Mouse (Mus musculus) liver, embryonic 14.5 days (tissue): ENCODE data around the gene Kdm2b.

Experiments used
- CTCF ChIP-seq: IDR thresholded peaks from 2 replicates; pipeline ENCODE4 v1.5.1; 2016; ENCODE audit warnings: antibody characterized with exemption, low read depth, control low read depth
- EP300 ChIP-seq: IDR thresholded peaks from 2 replicates; pipeline ENCODE4 v1.6.1; 2016; ENCODE audit warnings: antibody characterized with exemption, low read depth

DNA sequence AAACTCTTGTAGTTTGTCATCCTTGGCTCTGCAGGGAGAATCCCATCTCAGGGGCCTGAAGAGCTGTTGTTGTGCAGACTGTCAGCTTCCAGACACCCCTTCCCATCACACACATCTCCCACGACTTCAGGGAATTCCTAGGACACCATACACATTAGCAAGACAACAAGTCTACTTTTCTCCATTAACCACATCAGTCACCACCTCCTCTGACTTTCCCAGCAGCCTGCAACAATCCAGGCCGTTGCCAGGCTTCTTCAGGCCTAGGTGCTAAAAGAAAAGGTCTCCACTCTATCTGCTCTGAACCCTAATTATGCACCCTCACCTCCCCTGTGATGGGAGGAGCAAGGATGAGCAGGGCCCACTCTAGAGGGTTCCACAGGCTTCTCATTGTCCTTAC, 99.2 kb downstream of the Kdm2b start:
- TF ChIP-seq CTCF (no peak), EP300 (no peak)
